Mouse (Mus musculus): ENCODE data around the gene Slit2.

- TF ChIP-seq CTCF (IDR thresholded peaks at IDR 0.05; ENCODE audit: low read depth, low read length) (no peak), POLR2A (IDR thresholded peaks at IDR 0.05; ENCODE audit: extremely low read depth, insufficient read depth, low read length) (no peak)
Observed at GRCm38 (mm10) chr5:48235270-48235669, 252.3 kb downstream of the Slit2 start.
